Mouse (Mus musculus) left cerebral cortex, postnatal 14 days (tissue): ENCODE data around the gene Fip1l1. TPM values are rescaled to one million over a fixed set of nuclear protein-coding genes. Genes with fewer than 3 reads are reported as not detected.

Experiments
- DNase-seq, 2 experiments: peaks; one replicate each; pipeline ENCODE4 v3.0.0; 2021 to 2022; ENCODE audit warnings: low spot score in 2 of 2, mixed read lengths in 1 of 2
- intact Hi-C: fragments of 180-260 bp; cut with DNase I; formaldehyde crosslinking; loops from one replicate; pipeline ENCODE4 v1.15.1; 2025
- long read RNA-seq, 2 experiments: library from polyadenylated mRNA; stranded (forward); transcript quantifications; one replicate each; pipeline ENCODE4 v2.0.0; 2021
- total RNA-seq, 2 experiments: library from RNA; stranded (reverse); gene quantifications; 2 replicates each; pipeline ENCODE4 v1.2.3; 2021

Gene Fip1l1
- total RNA-seq = 10 to 100 TPM; 64.5 to 64.6 TPM
- long read RNA-seq, experiment 1, full-length matches to known transcripts = 43 of 83 reads
- long read RNA-seq, experiment 1, partial matches to known transcripts = 6 of 83 reads
- long read RNA-seq, experiment 1, other reads (novel, unspliced or antisense) = 34 of 83 reads
- long read RNA-seq, experiment 2, full-length matches to known transcripts = 41 of 64 reads
- long read RNA-seq, experiment 2, partial matches to known transcripts = 3 of 64 reads
- long read RNA-seq, experiment 2, other reads (novel, unspliced or antisense) = 20 of 64 reads

DNA sequence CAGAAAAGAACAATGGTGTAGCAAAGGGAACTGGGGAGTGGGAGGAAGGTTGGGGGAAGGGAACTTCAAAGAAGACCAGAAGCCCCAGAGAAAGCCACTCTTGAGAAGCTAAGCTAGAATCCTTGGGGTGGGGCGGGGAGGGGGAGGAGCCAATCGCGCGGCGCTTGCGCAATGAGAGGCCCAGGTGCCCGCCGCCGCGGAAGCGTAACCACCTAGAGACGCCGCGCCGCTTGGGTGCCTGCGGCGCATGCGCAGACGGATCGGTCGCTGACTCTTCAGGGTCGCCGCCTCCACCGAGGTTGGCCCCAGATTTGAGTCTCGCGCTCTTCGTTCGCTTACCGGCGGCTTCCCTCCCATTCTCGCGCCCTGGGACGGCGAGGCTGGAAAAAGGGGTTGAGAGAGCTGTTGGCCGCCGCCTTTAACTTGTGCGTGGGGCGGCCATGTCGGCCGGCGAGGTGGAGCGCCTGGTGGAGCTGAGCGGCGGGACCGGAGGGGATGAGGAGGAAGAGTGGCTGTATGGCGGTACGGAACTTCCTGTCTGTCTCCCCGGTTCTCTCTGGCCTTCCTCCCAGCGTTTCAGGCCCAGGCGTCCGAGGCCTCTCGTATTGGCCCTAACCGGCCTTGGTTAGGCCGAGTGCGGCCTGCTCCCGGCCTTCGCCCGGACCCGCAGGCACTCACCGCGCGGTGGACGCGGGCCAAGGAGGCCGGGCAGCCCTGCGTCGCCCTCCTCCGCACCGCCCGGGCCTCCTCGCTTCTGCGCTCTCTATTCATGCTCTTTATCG, at the start of gene Fip1l1:
Gene Fip1l1, plus strand, starts transcription at position 210 of the 782 bp plus-strand sequence.
- intact Hi-C loops = no loop called here

GRCm38 (mm10) chr5:74492705-74493104, 42.5 kb upstream of the Fip1l1 start:
- intact Hi-C loops = no loop called here
- DNase-seq = no peak

More for the DNA sequence above, at the start of gene Fip1l1:
- DNase-seq = peak; percentile 92 to 95

- no peak for DNase-seq
- intact Hi-C loops = no loop called here
Observed at GRCm38 (mm10) chr5:74511686-74512085, 23.6 kb upstream of the Fip1l1 start.

- intact Hi-C loops = no loop called here
Observed at GRCm38 (mm10) chr5:74527025-74527424, 8.2 kb upstream of the Fip1l1 start.

DNA sequence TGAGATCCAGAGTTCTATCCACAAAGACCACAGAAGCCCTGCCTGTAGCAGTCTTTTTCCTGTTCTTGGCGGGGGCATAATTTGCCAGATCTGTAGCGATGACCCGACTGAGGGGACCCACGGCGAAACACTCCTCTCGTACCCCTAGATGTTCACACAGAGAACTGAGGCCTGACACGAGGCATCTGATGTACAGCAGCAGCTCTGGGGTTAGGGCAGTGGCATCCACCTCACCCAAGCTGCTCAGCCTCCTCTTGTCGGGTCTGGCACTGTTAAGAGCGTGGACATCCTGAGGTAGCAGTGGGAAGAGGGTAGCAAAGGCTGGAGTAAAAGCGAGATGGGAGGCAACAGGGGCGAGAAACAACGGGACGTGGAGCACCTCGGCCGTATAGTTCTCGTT, 4.5 kb upstream of the Fip1l1 start:
- intact Hi-C loops = loop anchor here (5.0 kb wide), 1 partner anchor 218 kb away; no protein-coding TSS in a partner anchor

More at GRCm38 (mm10) chr5:74527025-74527424, 8.2 kb upstream of the Fip1l1 start:
- no peak for DNase-seq

GRCm38 (mm10) chr5:74531630-74532280, 3.5 kb upstream of the Fip1l1 start, which contains the start of gene Scfd2:
Gene Scfd2, minus strand, starts transcription at chr5:74531759.
- intact Hi-C loops = loop anchor here (5.0 kb wide), 1 partner anchor 219 kb away; no protein-coding TSS in a partner anchor

More for the DNA sequence above, 4.5 kb upstream of the Fip1l1 start:
- DNase-seq = no peak

DNA sequence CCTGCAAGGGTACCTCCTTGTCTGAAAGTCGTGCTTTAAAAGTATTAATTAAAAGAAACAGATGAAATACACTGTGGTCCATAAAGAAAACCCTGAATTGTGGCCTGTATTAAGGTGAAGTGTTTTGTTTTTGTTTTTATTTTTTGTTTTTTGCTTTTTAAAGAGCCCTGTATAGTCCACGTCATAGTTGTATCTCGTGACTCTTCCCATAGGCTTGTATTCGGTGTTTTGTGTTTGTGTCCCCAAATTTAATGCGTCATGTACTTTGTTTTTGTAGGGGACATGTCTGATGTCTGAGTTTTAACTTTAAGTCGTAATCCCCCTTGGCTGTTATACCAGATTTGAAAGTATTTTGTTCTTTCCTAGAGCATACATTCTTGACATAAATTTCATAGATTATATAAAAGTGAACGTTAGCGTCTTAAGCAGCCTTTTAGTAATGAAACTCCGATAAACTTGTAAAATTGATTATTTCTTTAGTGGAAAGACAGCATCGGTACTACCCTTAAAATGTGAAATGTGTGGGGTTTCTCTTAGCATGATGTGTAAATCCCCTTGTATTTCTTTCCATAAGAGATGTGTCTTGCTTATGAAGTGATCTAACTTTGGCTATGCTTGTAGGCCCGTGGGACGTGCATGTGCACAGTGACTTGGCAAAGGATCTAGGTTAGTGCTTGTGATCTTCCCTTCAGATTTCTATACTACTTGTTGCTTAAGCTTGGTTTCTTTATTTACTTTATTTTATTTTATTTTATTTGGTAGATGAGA, 1.1 kb downstream of the Fip1l1 start:
- DNase-seq = no peak
- intact Hi-C loops = no loop called here

More at GRCm38 (mm10) chr5:74531630-74532280, 3.5 kb upstream of the Fip1l1 start, which contains the start of gene Scfd2:
- DNase-seq = peak; percentile 97 to 99

GRCm38 (mm10) chr5:74545606-74546005, 10.4 kb downstream of the Fip1l1 start:
- intact Hi-C loops = no loop called here
- no peak for DNase-seq

DNA sequence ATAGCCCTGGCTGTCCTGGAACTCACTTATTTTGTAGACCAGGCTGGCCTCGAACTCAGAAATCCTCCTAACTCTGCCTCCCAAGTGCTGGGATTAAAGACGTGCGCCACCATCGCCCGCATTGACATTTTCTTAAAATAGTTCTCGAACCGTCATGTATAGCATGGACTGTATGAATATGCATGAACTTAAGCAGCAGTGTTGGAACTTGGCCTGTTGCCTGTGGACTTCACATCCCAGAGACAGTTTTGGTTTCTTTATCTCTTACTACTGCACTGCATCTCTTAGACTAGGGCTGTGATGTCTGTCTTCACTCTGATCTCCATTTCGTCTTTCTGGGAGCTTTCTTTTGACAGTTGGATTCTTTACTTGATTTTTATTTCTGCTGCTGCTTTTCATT, 14.3 kb downstream of the Fip1l1 start:
- intact Hi-C loops = no loop called here
- DNase-seq = peak; percentile 30 to 47

DNA sequence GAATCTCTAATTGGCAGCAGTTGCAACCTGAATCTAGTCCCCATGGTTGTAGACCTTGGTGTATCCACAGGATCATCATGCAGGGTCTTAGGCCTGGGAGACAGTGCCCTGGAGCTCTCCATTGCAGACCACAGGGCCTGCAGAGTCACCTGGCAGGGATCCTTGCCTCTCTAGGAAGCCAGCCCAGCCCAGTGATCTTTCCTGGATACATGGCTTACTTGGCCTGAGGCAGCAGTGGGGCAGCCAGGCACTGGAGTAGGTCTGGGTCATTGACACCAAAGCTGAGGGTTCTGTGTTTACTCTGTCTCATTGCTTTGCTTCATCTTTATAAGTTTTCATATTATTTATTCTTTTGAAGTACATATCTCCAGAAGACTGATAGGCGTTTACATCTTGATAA, 25.9 kb downstream of the Fip1l1 start:
- intact Hi-C loops = no loop called here

GRCm38 (mm10) chr5:74571767-74572166, 36.5 kb downstream of the Fip1l1 start:
- intact Hi-C loops = no loop called here
- no peak for DNase-seq

More for the DNA sequence above, 25.9 kb downstream of the Fip1l1 start:
- DNase-seq = no peak

DNA sequence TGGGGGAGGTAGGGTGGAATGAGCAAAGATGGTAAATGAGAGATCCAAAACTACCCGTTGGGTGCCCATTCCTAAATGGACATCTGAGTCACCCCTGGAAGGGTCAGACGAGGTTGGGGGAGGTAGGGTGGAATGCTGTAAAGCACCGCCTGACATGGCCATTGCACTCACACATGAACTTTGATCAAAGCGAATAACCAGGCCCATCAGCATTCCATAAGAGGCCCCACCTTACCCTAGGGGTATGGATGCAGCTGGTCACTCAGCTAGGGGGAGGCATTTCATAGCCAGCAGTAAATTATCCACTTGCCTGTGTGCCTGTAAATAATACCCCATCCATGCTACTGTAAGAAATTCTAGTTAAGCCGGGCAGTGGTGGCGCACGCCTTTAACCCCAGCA, 53.9 kb downstream of the Fip1l1 start:
- intact Hi-C loops = no loop called here

DNA sequence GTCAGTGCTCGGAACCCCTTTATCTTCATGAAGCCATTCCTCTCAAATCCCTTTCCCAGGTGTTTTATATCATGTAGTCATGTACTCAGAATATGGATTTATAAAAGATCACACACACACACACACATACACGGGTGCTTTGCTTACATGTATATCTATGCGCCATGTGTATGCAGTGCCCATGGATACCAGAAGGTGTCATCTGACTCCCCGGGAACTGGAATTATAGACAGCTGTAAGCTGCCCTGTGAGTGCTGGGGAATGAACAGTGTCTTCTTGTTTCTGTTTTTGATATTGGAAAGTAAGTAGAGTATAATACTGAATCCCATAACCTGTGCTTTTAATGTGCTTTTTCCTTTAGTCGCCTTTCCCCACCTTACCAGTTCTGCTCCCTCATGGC, 56.2 kb downstream of the Fip1l1 start:
- intact Hi-C loops = no loop called here
- peak in 1 of 2 experiments; percentile 18 for DNase-seq

More for the DNA sequence above, 53.9 kb downstream of the Fip1l1 start:
- DNase-seq = no peak

DNA sequence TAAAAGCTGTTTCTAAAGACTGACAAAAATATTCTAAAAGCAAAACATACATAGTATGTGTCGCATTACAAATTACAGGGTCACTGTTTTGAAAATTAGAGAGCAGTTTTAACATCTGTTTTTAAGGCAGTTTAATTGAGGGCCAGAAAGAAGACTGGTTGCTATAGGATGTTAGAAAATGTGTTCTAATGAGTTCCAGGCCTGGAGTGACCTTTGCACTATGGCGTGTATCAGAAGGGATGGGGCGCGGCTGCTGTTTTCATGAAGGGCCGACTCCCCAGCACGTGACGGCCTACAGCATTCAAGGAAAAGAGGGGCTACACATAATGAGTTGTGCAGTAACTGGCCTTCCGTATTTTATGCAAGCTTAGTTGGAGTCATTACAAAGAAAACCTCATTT, 57.9 kb downstream of the Fip1l1 start:
- intact Hi-C loops = no loop called here
- DNase-seq = no peak

- DNase-seq = no peak
- intact Hi-C loops = no loop called here
Observed at GRCm38 (mm10) chr5:74600010-74600409, 64.8 kb downstream of the Fip1l1 start.

- intact Hi-C loops = no loop called here
- DNase-seq = no peak
Observed at GRCm38 (mm10) chr5:74601171-74601570, 65.9 kb downstream of the Fip1l1 start.

- intact Hi-C loops = no loop called here
- no peak for DNase-seq
Observed at GRCm38 (mm10) chr5:74601965-74602364, 66.7 kb downstream of the Fip1l1 start.

- intact Hi-C loops = no loop called here
Observed at GRCm38 (mm10) chr5:74602371-74602770, 67.1 kb downstream of the Fip1l1 start.

DNA sequence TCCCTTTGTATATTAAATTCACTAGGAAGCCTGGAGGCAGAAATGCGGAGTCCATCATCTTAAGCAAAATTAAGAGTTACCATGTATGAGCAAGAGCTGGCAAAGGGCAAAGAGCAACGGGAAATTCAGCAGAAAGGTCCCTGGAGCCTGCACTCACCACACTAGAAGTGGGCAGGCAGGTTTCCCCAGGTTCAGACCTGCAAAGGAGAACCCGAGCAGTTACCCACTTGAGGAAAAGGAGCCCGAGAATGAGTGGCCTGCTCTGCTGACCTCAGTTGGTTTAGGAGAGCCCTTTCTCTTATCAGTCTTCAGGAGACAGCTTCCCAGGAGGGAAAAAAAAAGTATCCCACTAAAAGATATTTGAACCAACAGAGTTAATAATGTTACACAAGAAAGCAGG, 68.1 kb downstream of the Fip1l1 start:
- intact Hi-C loops = no loop called here
- no peak for DNase-seq

More at GRCm38 (mm10) chr5:74602371-74602770, 67.1 kb downstream of the Fip1l1 start:
- no peak for DNase-seq
